Mouse (Mus musculus) cerebellum, postnatal 4 days (tissue): ENCODE measurements around the gene Hnrnpll.

Experiments
- DNase-seq, 2 experiments: peaks; one replicate each; pipeline ENCODE4 v3.0.0; 2022; ENCODE audit warnings: low spot score in 2 of 2, mixed read lengths in 1 of 2

The Hnrnpll gene

DNA sequence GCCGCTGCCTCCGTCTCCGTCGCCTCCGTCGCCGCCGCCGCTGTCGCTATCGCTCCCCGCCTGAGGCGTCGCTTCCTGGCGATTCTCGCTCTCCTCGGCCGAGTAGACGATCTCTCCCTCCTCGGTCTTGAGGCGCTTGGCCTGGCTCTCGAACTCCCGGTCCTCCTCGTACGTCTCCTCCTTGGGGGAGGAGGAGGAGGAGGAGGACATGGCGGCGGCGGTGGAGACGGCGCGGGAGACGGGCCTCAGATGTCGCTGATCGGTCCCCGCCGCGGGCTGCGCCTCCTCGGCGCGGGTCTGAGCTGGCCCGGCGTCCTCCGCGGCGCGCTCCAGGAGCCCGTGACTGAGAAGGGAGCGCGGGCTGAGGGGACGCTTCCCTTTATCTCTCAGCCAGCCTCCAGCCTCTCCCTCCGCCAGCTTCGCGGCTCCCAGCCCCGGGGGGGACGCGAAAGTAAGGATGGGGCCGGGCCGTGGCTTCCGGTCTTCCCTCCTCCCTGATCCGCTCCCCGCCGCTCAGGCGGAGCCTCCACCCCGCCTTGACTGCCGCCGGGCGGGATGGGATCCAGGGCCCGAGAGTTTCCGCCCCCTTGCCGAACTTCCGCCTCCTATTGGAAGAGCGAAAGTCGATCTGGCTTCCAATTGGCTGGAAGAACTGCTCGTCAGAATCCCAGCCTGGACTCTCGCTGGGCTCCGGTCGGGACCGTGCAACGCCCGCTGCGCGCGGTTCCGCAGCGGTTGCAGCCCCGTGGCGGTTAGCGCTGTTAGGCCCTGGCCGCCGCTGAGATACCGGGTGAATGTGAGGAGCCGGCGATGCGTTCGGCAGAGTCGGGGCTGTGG lies at the start of gene Hnrnpll:
Gene Hnrnpll (minus strand): TSS at position 552 of the 837 bp plus-strand sequence.
- peak; percentile 95 to 98 for DNase-seq

DNA sequence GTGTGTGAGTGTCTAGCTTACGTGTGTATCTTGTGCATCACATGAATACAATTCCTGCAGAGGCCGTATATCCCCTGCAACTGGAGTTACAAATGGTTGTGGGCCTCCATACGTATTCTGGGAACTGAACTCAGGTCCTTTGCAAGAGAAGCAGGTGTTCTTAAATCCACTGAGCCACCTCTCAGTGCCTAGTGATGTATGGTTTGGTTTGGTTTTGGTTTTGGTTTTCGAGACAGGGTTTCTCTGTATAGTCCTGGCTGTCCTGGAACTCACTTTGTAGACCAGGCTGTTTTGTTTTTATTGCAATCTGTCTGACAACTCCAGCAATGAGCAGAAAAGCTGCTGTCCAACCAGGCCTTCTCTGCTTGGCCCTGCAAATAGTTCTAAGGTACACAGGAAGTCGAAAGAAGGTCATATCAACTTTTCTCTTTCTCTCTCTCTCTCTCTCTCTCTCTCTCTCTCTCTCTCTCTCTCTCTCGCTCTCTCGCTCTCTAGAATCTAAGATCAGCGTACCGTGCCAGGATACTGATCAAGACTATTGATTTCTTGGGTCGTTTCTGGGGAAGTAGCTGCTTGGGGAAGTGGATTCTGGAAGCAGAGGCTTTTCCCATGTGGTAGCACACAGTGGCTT lies 43.3 kb upstream of the Hnrnpll start:
- no peak for DNase-seq

DNA sequence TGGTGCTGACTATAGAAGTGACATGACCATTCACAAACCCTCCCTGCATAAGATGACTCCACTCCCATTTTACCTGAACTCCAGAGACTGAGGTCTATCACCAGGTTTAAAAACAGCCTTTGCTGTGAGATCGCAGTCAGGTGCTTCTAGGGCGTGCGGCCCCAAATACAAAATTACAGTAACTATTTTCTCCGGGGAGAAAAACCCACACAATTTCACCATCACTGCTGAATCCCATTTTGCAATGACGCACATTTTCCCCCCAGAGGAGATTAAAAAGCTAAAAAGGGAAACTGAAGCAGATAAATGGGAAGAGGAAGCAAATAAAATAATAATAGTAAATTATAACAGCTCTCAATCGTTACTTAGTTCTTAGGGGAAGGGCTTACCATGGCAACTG lies 37.7 kb upstream of the Hnrnpll start:
- no peak for DNase-seq

DNA sequence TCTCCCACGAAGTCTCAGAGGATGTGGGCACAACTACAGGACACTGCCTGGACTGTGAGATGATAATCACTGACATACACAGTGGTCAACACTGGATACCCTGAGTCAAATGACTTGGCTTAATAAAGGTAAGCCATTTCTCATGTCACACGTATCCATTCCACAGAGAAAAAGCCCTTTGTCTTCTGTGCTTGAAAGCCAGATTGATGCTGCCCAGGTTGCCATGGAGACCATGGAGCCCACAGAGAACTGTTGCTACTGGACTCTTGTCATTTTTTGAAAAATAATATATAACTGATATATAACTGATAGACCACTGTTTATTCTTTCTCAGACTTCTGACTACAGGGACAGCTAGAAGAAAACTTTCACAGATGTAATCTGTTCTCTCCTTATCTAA lies 35.1 kb upstream of the Hnrnpll start:
- DNase-seq = no peak

DNA sequence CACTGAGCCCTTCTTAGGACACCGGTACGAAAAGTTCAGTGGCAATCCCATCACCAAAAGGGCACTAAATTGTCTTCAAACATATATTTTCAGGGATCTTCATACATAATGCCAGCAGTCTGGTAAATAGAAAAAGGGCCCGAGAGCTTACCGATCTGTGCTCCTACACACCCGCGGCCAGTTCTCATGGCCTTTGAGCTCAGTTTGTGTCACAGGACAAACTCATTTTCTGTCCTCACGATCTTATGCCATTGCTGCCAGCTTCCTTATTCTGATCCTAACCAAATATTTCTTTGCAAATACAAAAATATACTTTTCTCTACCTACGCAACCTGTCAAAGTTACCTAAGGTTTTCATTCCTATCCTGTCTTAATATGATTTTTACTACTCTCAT lies 34.6 kb upstream of the Hnrnpll start:
- DNase-seq = no peak

DNA sequence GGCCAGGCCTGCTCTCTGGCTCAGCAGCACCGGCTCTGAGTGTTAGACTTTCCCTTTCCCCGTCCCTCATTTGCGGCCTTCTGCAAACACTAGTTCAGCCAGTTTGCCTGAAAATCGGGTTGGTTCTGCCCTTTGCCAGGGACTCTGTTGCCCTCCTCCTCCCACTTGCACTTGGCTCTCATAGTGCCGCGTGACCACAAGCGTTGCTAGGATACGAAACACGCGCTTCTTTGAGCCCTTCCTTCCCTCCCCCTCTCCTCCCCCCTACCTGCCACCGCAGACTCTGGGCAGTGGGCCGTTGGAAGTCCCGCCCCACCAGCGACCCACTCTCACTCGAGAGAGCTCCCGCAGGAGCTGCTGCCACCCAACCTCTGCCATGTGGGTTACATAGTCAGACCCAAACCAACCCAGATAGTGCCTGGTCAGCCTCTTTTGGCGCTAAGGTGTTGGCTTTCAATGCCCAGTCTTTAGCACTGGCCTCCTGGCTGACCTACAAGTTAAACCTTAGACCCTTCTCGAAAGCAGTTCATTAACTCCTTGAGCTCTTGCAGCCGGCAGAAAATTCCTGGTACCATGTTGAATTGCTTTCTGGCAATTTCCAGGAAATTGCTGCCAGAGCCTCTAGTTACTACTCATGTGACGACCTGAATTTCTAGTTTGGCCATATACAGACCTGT lies 34.0 kb upstream of the Hnrnpll start:
- DNase-seq = peak in 1 of 2 experiments; percentile 29

DNA sequence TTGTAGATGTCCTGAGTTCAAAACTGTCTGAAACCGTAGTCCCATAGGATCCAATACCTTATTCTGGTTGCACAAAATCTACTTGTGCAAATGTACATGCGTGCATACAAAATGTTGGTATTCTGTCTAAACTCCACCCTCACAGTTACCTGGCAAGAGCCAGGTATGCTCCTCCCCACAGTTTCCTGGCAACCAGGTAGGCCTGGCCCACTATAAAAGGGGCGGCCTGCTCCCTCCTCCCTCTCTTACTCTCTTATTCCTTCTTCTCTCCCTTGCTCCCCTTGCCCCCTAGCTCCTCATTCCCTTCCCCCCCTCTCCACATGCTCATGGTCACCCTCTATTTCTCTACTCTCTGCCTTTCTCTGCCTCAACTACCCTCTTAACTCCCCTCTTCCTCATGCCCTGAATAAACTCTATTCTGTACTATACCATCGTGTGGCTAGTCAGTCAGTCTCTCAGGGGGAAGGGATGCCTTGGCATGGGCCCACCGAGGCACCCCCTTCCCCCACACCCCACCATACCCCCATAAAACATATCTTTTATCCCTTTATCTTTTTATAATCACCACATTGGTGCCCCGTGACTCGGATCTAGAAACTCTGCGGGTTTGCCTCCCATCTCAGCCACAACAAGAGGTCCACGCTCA lies 33.2 kb upstream of the Hnrnpll start:
- no peak for DNase-seq

DNA sequence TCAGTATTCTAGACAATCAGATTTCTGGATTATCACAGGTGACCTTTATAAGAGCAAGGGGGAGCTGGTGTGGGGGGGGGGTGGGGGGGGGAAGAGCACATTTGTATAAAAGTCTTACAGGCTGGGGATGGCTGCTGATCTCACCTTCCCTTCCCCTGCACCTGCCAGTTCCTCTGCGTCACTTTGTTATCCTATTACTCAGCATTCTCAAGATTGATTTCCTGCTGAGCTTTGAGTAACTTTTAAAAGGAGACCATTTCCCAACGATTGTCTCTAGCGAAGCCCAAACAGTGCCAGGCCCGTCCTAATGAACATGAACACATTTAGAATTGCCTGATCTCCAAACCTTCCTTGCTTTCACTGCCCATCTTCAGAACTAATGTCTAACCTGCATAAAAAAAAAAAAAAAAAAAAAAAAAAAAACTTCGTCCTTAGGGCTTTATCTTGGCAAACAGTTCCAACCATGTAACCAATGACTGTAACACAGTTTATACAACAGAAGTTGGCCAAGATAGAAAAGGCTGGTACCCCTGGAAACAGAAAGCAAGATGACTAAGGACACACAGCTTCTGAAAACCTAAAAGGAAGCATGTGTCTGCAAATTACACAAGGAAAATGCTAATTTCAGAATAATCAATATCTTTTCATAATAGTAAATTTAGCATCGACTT lies 29.9 kb upstream of the Hnrnpll start:
- DNase-seq = no peak

DNA sequence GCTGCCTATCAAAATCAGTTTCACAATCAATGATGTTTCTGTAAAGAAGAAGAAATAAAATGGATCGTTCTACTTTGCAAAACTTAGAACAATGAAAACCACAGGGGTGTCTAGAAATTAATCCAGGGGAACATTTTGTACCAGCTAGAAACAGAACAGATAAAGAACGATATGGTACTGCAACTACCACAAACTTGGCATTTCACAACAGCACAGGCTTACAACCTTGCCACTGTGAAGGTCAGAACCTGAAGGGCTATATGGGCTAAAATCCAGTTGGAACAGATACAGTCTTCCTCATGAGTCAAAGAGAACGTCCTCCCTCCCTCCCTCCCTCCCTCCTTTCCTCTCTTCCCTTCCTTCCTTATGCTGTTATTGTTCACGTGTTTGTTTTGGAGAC lies 28.4 kb upstream of the Hnrnpll start:
- no peak for DNase-seq

DNA sequence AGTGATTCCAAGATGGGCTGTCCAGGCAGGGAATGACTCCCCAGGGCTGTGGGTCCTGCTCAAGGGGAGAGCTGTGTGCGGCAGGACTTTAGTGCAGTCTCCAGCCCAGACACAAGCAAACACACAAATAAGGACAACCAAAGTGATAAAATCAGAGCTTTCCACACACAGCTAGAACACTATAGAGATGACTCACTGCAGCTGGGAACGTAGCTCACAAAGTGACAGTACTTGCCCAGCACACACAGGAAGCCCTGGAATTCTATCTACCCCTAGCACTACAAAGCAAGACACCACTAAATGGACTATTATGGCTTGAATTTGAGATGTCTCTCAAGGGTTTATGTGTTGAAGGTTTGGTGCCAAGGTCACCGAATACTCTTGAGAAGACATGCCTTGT lies 26.0 kb upstream of the Hnrnpll start:
- no peak for DNase-seq

DNA sequence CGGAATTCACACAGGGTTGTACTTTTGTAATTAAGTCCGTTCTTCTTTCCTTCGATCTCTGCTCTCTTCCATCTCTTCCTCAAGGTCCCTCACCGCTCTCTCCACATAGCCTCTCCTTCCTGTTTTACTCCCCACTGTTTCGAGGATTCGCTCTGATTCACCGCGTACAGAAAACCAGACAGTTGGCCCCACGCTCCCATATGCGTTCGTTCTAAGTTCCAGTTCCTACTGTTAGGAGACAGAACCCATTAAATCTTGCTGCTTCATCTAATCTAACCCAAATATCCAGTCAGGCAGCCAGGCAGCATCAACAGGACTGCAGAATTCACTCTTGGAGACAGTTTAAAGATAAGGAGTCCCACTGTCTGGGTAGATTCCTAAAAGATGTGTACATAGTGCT lies 24.5 kb upstream of the Hnrnpll start:
- no peak for DNase-seq

DNA sequence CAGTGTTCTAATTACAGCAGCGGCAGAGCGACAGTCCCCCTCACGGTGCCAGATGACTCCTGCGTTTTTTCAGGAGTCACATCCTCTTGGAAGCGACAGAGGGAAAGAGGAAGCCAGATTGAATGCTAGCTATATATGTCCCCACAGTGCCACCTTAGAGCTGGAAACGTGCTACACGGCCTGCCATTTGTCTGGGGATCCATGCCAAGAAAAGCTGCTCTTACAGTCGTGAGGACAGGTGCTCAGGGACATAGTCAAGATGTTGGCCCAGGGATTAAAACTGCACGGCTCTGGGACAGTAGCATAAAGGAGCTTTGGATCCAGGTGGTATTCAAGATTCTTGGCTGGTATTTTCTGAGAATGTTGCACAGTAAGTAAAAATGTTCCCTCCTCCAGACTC lies 22.3 kb upstream of the Hnrnpll start:
- DNase-seq = no peak

DNA sequence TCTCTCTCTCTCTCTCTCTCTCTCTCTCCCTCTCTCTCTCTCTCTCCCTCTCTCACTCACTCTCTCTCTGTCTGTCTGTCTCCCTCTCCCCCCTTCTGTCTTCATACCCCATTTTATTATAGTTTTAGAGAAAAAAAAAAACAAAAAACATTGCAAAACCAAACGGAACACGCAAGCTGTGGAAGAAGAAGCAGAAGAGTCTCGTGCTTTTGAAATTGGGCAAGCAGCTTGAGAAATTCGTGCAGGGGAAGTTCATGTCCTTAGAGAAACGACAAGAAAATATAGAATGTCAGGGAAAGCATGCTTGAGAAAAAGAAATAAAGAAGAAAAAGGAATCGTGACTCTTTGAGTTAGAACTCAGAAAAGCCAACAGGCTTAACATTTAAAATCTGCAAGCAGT lies 21.1 kb upstream of the Hnrnpll start:
- DNase-seq = no peak

DNA sequence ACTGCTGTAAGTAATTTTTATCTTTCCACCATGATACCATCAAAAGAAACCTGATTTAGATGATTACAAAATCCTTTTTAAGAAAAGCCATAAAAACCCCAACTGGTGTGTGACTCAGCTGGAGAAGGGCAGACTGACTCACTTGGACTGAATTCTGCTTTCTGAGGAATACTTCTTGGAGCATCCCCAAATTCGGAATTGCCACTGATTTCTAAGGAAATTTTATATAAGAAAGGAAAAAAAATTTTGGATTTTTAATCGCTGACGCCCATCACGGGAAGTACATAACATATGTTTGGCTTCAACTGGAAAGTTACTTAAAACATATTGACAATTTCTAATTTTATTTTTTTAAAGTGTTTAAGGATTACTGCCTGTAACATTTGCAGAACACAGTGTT lies 16.6 kb upstream of the Hnrnpll start:
- DNase-seq = no peak

DNA sequence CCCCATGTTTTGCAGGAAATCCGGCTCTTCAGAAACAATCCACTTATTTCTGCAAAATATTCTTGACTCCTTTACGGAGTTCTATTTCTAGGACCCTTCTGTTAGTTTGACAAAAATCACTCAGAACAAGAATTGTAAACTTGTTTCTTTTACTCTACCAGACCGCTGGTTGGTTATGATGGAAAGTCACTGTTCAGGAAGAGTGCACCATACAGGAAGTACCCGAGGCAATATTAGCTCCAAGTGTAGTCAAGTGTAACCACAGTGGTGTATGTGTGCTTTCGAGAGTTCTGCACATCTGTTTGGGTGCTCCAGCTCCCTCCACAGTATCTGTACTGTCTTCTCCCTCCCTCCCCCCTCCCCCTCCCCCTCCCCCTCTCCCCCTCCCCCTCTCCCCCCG lies 5.1 kb upstream of the Hnrnpll start:
- DNase-seq = no peak

DNA sequence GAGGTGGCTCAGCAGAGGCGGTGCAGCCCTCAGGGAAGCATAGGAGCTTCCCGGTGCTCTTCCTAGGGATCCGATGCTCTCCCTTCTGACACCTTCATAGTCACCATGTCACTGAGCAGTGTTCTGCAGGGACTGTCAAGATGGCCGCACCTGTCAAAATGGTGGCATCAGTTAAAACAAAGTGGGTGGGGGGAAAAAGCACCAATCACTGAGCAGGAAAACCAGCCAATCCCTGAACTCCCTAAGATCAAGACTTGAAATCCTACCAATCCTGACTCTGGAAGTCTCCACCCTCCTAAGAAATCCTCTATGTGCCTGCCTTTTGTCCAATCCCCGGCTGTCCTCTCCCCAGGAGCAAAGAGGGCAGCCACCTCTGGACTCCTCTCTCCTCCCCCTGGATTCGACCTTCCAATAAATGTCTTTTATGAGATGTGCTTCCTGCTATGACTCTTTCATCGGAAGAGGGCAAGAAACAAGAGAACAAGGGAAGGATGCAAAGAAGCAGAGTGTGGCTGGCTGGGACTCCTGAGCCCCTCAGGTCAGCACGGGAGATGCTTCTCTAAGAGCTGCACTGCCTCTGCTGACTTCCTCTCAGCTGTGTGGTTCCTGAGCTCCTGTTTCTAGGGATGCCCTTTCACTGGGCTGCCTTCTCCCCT lies 1.8 kb upstream of the Hnrnpll start:
- no peak for DNase-seq

DNA sequence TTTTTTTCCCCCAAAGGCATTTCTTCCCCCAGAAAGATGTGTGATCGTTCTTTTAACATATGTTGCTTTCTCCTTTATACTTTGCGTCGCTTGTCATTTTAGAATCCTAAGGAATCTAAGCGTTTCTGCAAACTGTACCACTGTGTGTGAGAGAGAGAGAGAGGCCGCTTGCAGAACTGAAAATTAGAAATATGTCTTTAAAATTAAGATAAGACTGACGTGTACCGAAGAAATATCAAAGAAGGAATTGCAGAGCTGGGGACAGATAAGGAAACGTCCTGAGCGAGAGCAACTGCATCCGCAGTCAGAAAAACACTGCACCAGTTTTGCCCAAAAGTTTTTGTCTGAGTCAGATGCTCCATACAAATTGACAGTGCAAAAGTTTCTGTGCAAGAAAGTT lies 1.3 kb upstream of the Hnrnpll start:
- no peak for DNase-seq

DNA sequence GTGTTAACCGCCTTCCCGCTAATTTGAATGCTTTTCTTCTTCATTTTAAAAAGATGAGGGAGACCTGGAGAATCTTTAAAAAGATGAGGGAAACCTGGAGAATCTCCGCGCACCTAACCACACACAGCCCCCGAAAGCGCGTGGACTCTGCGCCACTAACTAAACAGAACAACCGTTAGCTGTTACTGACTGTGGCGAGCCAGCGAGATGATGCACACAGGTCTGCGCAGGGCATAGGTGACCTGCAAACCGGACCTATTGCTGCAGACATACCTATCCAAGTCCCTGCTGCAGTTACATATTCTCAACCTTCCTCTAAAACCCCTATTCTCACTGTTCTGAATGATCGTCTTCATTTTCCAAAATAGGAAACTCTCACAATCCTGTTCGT lies 481 bp upstream of the Hnrnpll start:
- no peak for DNase-seq

DNA sequence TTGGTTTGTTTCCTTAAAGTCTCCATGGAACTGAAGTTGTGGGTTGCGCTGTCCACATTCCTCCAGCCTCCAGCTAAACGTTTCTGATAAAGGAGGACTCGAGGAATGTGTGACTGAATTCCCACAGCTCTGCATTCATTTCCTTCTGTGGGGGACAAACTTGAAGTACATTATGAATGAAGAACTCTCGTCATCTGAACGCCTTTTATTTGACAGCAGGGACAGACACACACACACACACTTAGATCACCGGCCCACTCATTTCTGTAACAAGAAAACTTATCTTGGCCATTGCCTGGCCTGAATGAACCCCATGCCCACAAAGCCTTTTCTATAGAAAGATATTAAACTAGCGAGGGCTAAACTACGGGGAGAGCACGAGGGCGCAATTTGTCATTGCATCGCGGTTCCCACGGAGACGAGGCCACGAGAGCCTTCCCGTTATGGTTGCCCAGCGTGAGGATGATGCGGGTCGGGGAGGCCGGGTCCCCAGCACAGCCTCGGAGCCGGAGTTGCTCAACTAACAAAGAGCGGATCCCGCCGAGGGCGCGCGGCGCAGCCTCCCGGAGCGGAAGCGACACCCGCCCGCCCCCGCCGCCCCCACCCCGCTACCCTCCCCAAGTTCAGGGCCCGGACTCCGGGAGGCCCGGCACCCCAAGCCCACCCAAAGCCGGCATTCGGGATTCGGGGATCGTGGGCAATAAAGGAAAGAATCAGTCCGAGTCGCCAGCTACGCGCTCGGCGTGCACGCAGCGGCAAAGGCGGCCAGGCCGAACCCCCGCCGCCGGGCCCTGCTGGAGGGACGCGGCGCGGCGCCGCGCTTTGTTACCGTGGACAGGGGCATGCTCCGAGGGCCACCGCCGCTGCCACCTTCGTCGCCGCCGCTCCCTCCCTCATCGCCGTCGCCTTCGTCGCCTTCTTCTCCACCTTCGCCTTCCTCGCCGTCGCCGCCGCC lies 1.0 kb downstream of the Hnrnpll start:
- DNase-seq = peak; percentile 28 to 42

DNA sequence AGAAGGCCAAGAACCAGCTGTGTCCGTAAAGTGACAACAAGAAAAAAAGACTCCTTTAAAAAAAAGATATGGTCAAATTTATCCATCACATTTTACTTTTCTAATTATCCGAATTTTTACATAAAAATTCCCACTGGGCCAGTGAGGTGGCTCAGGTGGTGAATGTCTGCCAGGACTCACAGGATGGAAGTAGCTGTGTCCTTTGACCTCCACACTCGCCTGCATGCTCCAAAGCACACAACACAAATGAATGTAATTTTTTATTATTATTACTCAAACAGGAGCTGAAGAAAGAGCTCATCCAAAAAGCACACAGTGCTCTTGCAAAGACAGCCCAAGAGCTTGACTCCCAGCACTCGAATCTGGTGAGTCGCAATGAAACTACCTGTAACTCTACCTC lies 2.0 kb downstream of the Hnrnpll start:
- no peak for DNase-seq
